Mouse (Mus musculus) lung, postnatal 0 days (tissue): ENCODE results near the gene Cul3. TPM values are rescaled to one million over a fixed set of nuclear protein-coding genes. Genes with fewer than 3 reads are reported as not detected.
A peak's percentile ranks its signal among the peaks of the same experiment; 100 is the strongest.

Experiments
- ATAC-seq: fragments of 200-750 bp; cut with Nextera tagmentation; 2 replicates; pipeline ENCODE4 v1.8.0; 2017; ENCODE audit warnings: moderate library complexity
- DNase-seq: peaks from one replicate; pipeline ENCODE4 v3.0.0-alpha.2; 2016; ENCODE audit warnings: low spot score
- H3K27ac ChIP-seq: fragments of 300-500 bp; sonication (generic); 2 replicates; pipeline ENCODE4 v1.5.1; 2014; ENCODE audit warnings: antibody characterized with exemption, mild to moderate bottlenecking, low read length, mixed read lengths
- H3K27me3 ChIP-seq: fragments of 300-500 bp; sonication (generic); replicated peaks from 2 replicates; pipeline ENCODE4 v1.6.1; 2014; ENCODE audit warnings: low read length, mixed read lengths; ENCODE audit not compliant: insufficient read depth
- H3K36me3 ChIP-seq: fragments of 300-500 bp; sonication (generic); 2 replicates; pipeline ENCODE4 v1.6.1; 2014; ENCODE audit warnings: low read length, mixed read lengths; ENCODE audit not compliant: insufficient read depth
- H3K4me1 ChIP-seq: fragments of 300-500 bp; sonication (generic); 2 replicates; pipeline ENCODE4 v1.6.1; 2014; ENCODE audit warnings: antibody characterized with exemption, low read depth, low read length, mixed read lengths; ENCODE audit not compliant: insufficient read depth
- H3K4me2 ChIP-seq: fragments of 300-500 bp; sonication (generic); replicated peaks from 2 replicates; pipeline ENCODE4 v1.6.1; 2014; ENCODE audit warnings: low read depth, mild to moderate bottlenecking, low read length, moderate library complexity, mixed read lengths
- H3K4me3 ChIP-seq: fragments of 300-500 bp; sonication (generic); 2 replicates; pipeline ENCODE4 v1.5.1; 2014; ENCODE audit warnings: low read depth, low read length
- H3K9ac ChIP-seq: fragments of 300-500 bp; sonication (generic); replicated peaks from 2 replicates; pipeline ENCODE4 v1.6.1; 2014; ENCODE audit warnings: low read depth, mild to moderate bottlenecking
- H3K9me3 ChIP-seq: fragments of 300-500 bp; sonication (generic); 2 replicates; pipeline ENCODE4 v1.6.1; 2016; ENCODE audit warnings: low read length, mixed read lengths
- CTCF ChIP-seq: IDR thresholded peaks from 2 replicates; pipeline ENCODE4 v1.5.1; 2016; ENCODE audit warnings: antibody characterized with exemption, mild to moderate bottlenecking
- EP300 ChIP-seq: IDR thresholded peaks from 2 replicates; pipeline ENCODE4 v1.6.1; 2016; ENCODE audit warnings: antibody characterized with exemption, mild to moderate bottlenecking, control low read depth
- WGBS: fragments of 180-500 bp; shearing (Covaris S2); extraction: QIAGEN DNeasy Blood & Tissue Kit; methylation state at CpG from one replicate; pipeline ENCODE4 v1.1.7; 2014; 5-methylcytosine and 5-hydroxymethylcytosine counted together
- polyA plus RNA-seq: library from polyadenylated mRNA; unstranded; fragments of >200 nt; fragmentation: Nextera tagmentation; extraction: Ambion mirVana; gene quantifications from 2 replicates; pipeline ENCODE4 v1.2.1, GENCODE M21; 2015

The Cul3 gene
- 33.8 and 37.6 TPM in 2 replicates for polyA plus RNA-seq

- no peak for TF ChIP-seq CTCF
- TF ChIP-seq EP300, result no peak
- no peaks in the 10 kb centered on the region; the same call in 1 of the 2 replicates for H3K4me1 ChIP-seq
- WGBS, result 10% methylated on average over 49 of the region's 85 CpGs
- DNase-seq (peak; percentile 98), ATAC-seq (peak; percentile 94)
- H3K27ac ChIP-seq, result peak within 1 kb of the TSS; percentile 100
- no peaks in the 10 kb centered on the region for H3K9me3 ChIP-seq
- H3K36me3 ChIP-seq, result no peaks in the 10 kb centered on the region
- no peaks in the 10 kb centered on the region for H3K27me3 ChIP-seq
- H3K4me2 ChIP-seq, result peak within 1 kb of the TSS; percentile 72
- H3K9ac ChIP-seq, result peak within 1 kb of the TSS; percentile 97
- H3K4me3 ChIP-seq, result peak within 1 kb of the TSS; percentile 96
These were observed at the start of gene Cul3 for GRCm38 (mm10) chr1:80340436-80341376. TSS of gene Cul3 (minus strand) at chr1:80340480.

GRCm38 (mm10) chr1:80389518-80389917 is 49.2 kb upstream of the Cul3 start:
- ATAC-seq, result no peak
- no peak overlapping the region for H3K27ac ChIP-seq
- H3K9ac ChIP-seq, result no peak overlapping the region
- H3K27me3 ChIP-seq, result no peaks in the 10 kb centered on the region
- no peaks in the 10 kb centered on the region for H3K9me3 ChIP-seq
- H3K4me2 ChIP-seq, result no peak overlapping the region
- H3K36me3 ChIP-seq, result no peaks in the 10 kb centered on the region
- no peak for DNase-seq
- TF ChIP-seq EP300 (no peak), CTCF (no peak)
- 65% methylated on average over 7 of the region's 7 CpGs for WGBS
- H3K4me1 ChIP-seq, result no peaks in the 10 kb centered on the region
- no peak overlapping the region for H3K4me3 ChIP-seq

GRCm38 (mm10) chr1:80383613-80384589 is 43.6 kb upstream of the Cul3 start:
- Histone ChIP-seq H3K36me3 (no peaks in the 10 kb centered on the region), H3K9ac (no peak overlapping the region), H3K27me3 (no peaks in the 10 kb centered on the region), H3K4me2 (no peak overlapping the region), H3K4me1 (no peaks in the 10 kb centered on the region), H3K9me3 (no peaks in the 10 kb centered on the region), H3K4me3 (no peak overlapping the region), H3K27ac (no peak overlapping the region)
- 62% methylated on average over 25 of the region's 25 CpGs for whole genome bisulfite sequencing
- TF ChIP-seq EP300 (no peak), CTCF (no peak)
- ATAC-seq (peak; percentile 65), DNase-seq (peak; percentile 39)

- H3K27ac ChIP-seq, result no peak overlapping the region
- TF ChIP-seq EP300 (no peak), CTCF (no peak)
- no peaks in the 10 kb centered on the region for H3K4me1 ChIP-seq
- H3K27me3 ChIP-seq, result no peaks in the 10 kb centered on the region
- H3K4me3 ChIP-seq, result no peak overlapping the region
- H3K9me3 ChIP-seq, result no peaks in the 10 kb centered on the region
- DNase-seq (no peak), ATAC-seq (no peak)
- no peaks in the 10 kb centered on the region for H3K36me3 ChIP-seq
- no peak overlapping the region for H3K9ac ChIP-seq
- H3K4me2 ChIP-seq, result no peak overlapping the region
- 50% methylated on average over 7 of the region's 7 CpGs for WGBS
These were observed 42.6 kb upstream of the Cul3 start for GRCm38 (mm10) chr1:80382928-80383327.

GRCm38 (mm10) chr1:80381302-80381701 is 41.0 kb upstream of the Cul3 start:
- H3K4me2 ChIP-seq, result no peak overlapping the region
- WGBS, result 21% methylated on average over 4 of the region's 4 CpGs
- H3K9me3 ChIP-seq, result no peaks in the 10 kb centered on the region
- DNase-seq (no peak), ATAC-seq (no peak)
- H3K27me3 ChIP-seq, result no peaks in the 10 kb centered on the region
- H3K4me3 ChIP-seq, result no peak overlapping the region
- no peak for TF ChIP-seq EP300
- TF ChIP-seq CTCF, result no peak
- no peak overlapping the region for H3K9ac ChIP-seq
- no peaks in the 10 kb centered on the region for H3K4me1 ChIP-seq
- H3K27ac ChIP-seq, result no peak overlapping the region
- H3K36me3 ChIP-seq, result no peaks in the 10 kb centered on the region

GRCm38 (mm10) chr1:80372010-80372409 is 31.7 kb upstream of the Cul3 start:
- no peak for TF ChIP-seq EP300
- no peak for TF ChIP-seq CTCF
- no peak overlapping the region for H3K9ac ChIP-seq

More at GRCm38 (mm10) chr1:80372010-80372409, 31.7 kb upstream of the Cul3 start:
- H3K27me3 ChIP-seq, result no peaks in the 10 kb centered on the region
- no peaks in the 10 kb centered on the region for H3K36me3 ChIP-seq
- ATAC-seq (no peak), DNase-seq (no peak)
- no peak overlapping the region for H3K4me3 ChIP-seq
- H3K4me2 ChIP-seq, result no peak overlapping the region
- H3K9me3 ChIP-seq, result no peaks in the 10 kb centered on the region
- H3K4me1 ChIP-seq, result no peaks in the 10 kb centered on the region
- no peak overlapping the region for H3K27ac ChIP-seq
- WGBS, result 87% methylated on average over 3 of the region's 3 CpGs
